Mouse (Mus musculus): ENCODE measurements around the gene Ccdc36. TPM values are rescaled to one million over a fixed set of nuclear protein-coding genes. Genes with fewer than 3 reads are reported as not detected.

Ccdc36 gene
- total RNA-seq (2018; cell fraction: chromatin; rRNA removed): not detected
- total RNA-seq (2018; cell fraction: cytosol; rRNA removed): not detected
- not detected for total RNA-seq (2018; cell fraction: nucleus; rRNA removed)
- not detected in 3 replicates for polyA plus RNA-seq (2018)

- Histone ChIP-seq H3K4me3 (ENCODE audit: inconsistent target) (no peak within 1 kb of the TSS), H3K79me2 (ENCODE audit: inconsistent target) (no peaks in the 10 kb centered on the region), H3K27ac (no peak within 1 kb of the TSS), H3K36me3 (ENCODE audit: inconsistent target) (no peaks in the 10 kb centered on the region)
Observed at GRCm38 (mm10) chr9:108428384-108428783, at the start of gene Ccdc36. Gene Ccdc36, minus strand, starts transcription at chr9:108428484.

GRCm38 (mm10) chr9:108474528-108474927, 46.2 kb upstream of the Ccdc36 start:
- H3K4me3 ChIP-seq (ENCODE audit: inconsistent target): no peak overlapping the region
- no peaks in the 10 kb centered on the region for H3K36me3 ChIP-seq (ENCODE audit: inconsistent target)
- H3K27ac ChIP-seq: no peak overlapping the region
- WGBS (ENCODE audit: missing documents): 40% methylated on average over 1 of the region's 1 CpGs
- no peaks in the 10 kb centered on the region for H3K79me2 ChIP-seq (ENCODE audit: inconsistent target)

- Histone ChIP-seq H3K4me3 (ENCODE audit: inconsistent target) (no peak overlapping the region), H3K27ac (no peak overlapping the region), H3K36me3 (ENCODE audit: inconsistent target) (peaks cover 8% of the 10 kb centered on the region; the same call in 1 of the 2 replicates), H3K79me2 (ENCODE audit: inconsistent target) (no peaks in the 10 kb centered on the region)
- 88% methylated on average over 4 of the region's 4 CpGs for WGBS (ENCODE audit: missing documents)
Observed at GRCm38 (mm10) chr9:108469845-108470244, 41.6 kb upstream of the Ccdc36 start.

DNA sequence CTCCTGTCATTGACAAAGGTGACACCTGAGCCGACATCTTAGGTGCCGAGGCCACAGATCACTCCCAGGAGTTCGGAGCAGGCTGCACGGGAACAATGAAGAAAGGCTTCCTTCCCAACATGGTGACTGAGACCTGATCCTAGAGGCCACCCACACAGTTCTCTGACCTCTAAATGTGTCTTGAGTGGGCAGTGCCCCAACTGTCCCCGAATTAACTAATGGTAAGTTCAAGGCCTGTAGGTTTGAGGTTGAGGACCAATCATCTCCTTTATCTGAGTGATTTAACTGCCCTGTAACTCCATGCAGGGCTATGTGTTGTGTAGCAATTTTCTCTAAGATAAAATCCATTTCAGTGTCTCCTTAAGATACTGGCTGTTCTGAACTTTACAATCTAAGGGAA, 41.1 kb upstream of the Ccdc36 start:
- peaks cover 12% of the 10 kb centered on the region; the same call in 1 of the 2 replicates for H3K36me3 ChIP-seq (ENCODE audit: inconsistent target)
- H3K79me2 ChIP-seq (ENCODE audit: inconsistent target): no peaks in the 10 kb centered on the region
- WGBS (ENCODE audit: missing documents): 90% methylated on average over 5 of the region's 5 CpGs
- H3K4me3 ChIP-seq (ENCODE audit: inconsistent target): no peak overlapping the region
- H3K27ac ChIP-seq: no peak overlapping the region

DNA sequence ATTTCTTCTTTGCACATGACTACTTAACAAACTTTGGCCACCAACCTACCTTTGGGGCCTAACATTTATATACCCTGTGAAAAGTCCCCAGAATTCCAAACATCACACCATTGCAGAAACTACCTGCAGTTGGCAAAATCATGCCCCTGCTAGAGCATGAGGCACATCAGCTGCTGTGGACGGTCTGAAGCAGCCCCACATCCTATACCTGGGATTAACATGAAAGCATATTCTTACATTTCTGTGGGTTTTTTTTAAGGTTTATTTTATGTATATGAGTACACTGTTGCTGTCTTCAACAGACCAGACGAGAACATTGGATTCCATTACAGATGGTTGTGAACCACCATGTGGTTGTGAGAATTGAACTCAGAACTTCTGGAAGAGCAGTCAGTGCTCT, 37.9 kb upstream of the Ccdc36 start:
- Histone ChIP-seq H3K4me3 (ENCODE audit: inconsistent target) (no peak overlapping the region), H3K79me2 (ENCODE audit: inconsistent target) (peaks cover 29% of the 10 kb centered on the region), H3K36me3 (ENCODE audit: inconsistent target) (peaks cover 29% of the 10 kb centered on the region), H3K27ac (no peak overlapping the region)
- 95% methylated on average over 2 of the region's 2 CpGs for WGBS (ENCODE audit: missing documents)

DNA sequence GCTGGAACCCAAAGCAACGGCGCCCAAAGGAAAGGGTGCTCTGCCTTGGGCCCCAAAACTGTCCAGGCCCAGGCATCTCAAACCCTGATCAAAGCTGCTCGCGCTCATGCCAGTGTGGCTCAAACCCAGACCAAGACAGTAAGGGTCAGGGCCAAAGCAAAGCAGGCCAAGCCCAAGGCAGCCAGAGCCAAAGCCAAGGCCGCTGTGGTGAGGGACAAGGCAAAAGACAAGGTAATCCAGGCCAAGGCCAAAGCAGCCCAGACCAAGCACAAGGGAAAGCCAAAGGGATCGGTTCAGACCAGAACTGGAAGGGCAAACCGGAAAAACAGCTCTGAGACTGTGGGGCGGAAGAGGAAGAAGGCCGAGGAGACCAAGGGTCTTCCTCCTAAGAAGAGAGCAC, 35.4 kb upstream of the Ccdc36 start:
- Histone ChIP-seq H3K27ac (no peak overlapping the region), H3K36me3 (ENCODE audit: inconsistent target) (peaks cover 29% of the 10 kb centered on the region), H3K4me3 (ENCODE audit: inconsistent target) (no peak overlapping the region), H3K79me2 (ENCODE audit: inconsistent target) (peaks cover 37% of the 10 kb centered on the region)
- 95% methylated on average over 9 of the region's 9 CpGs for WGBS (ENCODE audit: missing documents)

GRCm38 (mm10) chr9:108462192-108462591, 33.9 kb upstream of the Ccdc36 start:
- peaks cover 37% of the 10 kb centered on the region for H3K79me2 ChIP-seq (ENCODE audit: inconsistent target)
- no peak overlapping the region for H3K4me3 ChIP-seq (ENCODE audit: inconsistent target)
- WGBS (ENCODE audit: missing documents): 98% methylated on average over 10 of the region's 10 CpGs
- no peak overlapping the region for H3K27ac ChIP-seq
- H3K36me3 ChIP-seq (ENCODE audit: inconsistent target): peaks cover 29% of the 10 kb centered on the region

DNA sequence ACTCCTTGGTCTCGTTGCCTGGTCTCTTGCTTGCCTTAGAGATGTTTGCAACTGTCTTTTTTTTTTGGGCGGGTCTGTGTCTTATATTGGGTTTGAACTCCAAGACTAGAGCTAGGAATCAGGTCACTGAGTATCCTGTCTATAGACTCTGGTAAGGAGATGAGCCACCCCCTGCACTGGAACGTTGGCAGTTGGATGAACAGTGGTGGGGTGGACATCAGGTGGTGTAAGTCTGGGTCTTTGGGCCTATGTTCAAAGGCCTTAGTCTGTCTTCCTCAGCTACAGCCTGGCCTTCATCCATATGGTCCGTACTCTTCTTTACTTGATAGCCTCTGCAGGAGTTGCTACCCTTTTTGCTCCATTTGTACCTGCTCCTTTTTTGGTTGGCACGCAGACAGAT, 33.4 kb upstream of the Ccdc36 start:
- no peak overlapping the region for H3K27ac ChIP-seq
- WGBS (ENCODE audit: missing documents): 98% methylated on average over 5 of the region's 5 CpGs

GRCm38 (mm10) chr9:108461181-108461631, 32.9 kb upstream of the Ccdc36 start, which contains the start of gene Klhdc8b:
Gene Klhdc8b, minus strand, starts transcription at chr9:108461581.
- Histone ChIP-seq H3K4me3 (ENCODE audit: inconsistent target) (peak within 1 kb of the TSS; percentile 89), H3K36me3 (ENCODE audit: inconsistent target) (peaks cover 29% of the 10 kb centered on the region), H3K79me2 (ENCODE audit: inconsistent target) (peaks cover 37% of the 10 kb centered on the region), H3K27ac (peak within 1 kb of the TSS; percentile 29; the same call in 1 of the 2 replicates)
- WGBS (ENCODE audit: missing documents): 32% methylated on average over 11 of the region's 11 CpGs

More for the DNA sequence above, 33.4 kb upstream of the Ccdc36 start:
- peaks cover 29% of the 10 kb centered on the region for H3K36me3 ChIP-seq (ENCODE audit: inconsistent target)
- peak overlapping the region; percentile 89 for H3K4me3 ChIP-seq (ENCODE audit: inconsistent target)
- H3K79me2 ChIP-seq (ENCODE audit: inconsistent target): peaks cover 37% of the 10 kb centered on the region

DNA sequence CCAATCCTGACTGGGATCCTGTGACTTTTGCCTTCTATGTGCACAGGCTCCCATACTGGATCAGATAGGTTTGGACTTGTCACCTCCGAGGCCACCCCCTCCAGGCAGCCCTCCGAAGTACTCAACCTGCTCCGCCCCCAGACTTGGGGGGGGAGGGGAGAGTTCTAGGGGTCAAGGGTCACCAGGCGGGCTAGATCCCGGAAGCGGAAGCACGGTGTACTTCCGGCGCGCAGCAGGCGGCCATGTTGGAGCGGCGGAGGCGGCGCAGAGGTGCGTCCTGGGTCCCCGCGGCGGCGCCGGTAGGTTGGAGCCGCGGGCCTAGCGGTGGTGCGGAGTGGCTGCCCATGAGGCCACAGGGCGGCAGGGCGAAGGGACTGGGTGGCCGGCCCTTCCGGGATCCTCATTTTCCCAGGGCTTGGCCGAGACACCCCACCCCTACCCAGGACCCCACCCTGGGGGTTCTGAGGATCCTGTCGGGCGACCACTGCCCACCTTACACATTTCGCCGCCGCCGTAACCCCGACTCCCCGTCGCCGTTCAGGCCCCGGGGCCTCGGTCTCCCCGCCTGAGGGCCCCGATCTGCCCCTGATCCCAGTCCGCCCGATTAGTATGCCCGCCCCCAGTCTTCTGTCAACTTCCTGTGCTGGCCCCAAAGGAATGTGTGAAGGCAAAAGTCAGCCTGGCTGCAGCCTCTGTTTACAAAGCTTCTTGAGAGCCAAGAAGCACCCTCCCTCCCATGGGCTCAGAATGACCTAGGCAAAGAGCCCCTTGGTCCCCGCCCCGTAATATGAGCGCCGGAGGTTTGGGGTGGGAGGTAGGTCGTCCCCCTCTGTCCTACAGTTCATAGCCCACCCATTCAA, 32.3 kb upstream of the Ccdc36 start, which contains the start of gene Ccdc71:
TSS of gene Ccdc71 (plus strand) at position 209 of the 860 bp plus-strand sequence.
- Histone ChIP-seq H3K4me3 (ENCODE audit: inconsistent target) (peak within 1 kb of the TSS; percentile 89), H3K27ac (peak within 1 kb of the TSS; percentile 29; the same call in 1 of the 2 replicates)
- WGBS (ENCODE audit: missing documents): under 1% methylated on average over 39 of the region's 52 CpGs

DNA sequence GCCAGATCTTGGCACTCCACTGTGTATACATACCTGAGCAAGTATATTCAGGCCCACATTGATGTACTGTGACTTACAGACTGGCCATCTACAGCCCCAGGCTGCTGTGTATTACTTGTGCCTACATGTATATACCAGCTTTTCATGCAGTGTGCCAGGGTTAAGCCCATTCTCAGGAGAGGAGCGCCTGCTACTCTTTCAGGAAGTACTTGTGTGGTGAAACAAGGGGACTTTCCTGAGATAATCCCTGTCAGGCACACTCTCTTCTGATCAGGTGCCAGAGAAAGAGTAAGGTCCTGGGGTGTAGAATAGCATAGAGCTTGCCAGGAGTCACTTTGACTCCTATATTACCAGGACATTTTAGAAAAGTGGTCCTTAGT, 31.6 kb upstream of the Ccdc36 start:
- no peak overlapping the region for H3K27ac ChIP-seq
- 92% methylated on average over 1 of the region's 1 CpGs for WGBS (ENCODE audit: missing documents)
- peaks cover 37% of the 10 kb centered on the region for H3K79me2 ChIP-seq (ENCODE audit: inconsistent target)
- H3K36me3 ChIP-seq (ENCODE audit: inconsistent target): peaks cover 22% of the 10 kb centered on the region
- no peak overlapping the region; the same call in 1 of the 2 replicates for H3K4me3 ChIP-seq (ENCODE audit: inconsistent target)

More for the DNA sequence above, 32.3 kb upstream of the Ccdc36 start, which contains the start of gene Ccdc71:
- H3K79me2 ChIP-seq (ENCODE audit: inconsistent target): peaks cover 37% of the 10 kb centered on the region
- H3K36me3 ChIP-seq (ENCODE audit: inconsistent target): peaks cover 28% of the 10 kb centered on the region

DNA sequence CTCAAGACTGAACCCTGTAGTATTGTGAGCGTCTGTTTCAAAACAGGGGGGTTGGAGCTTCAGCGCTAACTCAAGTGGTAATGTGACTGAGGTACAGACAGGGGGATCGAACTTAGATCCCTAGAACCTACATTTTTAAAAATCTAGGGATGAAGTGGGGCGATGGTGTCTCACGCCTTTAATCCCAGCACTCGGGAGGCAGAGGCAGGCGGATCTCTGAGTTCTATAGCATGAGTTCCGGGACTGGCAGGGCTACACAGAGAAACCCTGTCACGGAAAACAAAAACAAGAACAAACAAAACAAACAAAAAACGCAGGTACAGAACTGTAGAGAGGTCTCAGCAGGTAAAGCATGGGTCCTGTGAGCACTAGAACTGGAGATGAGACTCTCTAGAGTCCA, 28.7 kb upstream of the Ccdc36 start:
- peaks cover 15% of the 10 kb centered on the region for H3K79me2 ChIP-seq (ENCODE audit: inconsistent target)
- WGBS (ENCODE audit: missing documents): 95% methylated on average over 10 of the region's 10 CpGs
- no peaks in the 10 kb centered on the region for H3K36me3 ChIP-seq (ENCODE audit: inconsistent target)
- no peak overlapping the region for H3K27ac ChIP-seq
- no peak overlapping the region for H3K4me3 ChIP-seq (ENCODE audit: inconsistent target)

DNA sequence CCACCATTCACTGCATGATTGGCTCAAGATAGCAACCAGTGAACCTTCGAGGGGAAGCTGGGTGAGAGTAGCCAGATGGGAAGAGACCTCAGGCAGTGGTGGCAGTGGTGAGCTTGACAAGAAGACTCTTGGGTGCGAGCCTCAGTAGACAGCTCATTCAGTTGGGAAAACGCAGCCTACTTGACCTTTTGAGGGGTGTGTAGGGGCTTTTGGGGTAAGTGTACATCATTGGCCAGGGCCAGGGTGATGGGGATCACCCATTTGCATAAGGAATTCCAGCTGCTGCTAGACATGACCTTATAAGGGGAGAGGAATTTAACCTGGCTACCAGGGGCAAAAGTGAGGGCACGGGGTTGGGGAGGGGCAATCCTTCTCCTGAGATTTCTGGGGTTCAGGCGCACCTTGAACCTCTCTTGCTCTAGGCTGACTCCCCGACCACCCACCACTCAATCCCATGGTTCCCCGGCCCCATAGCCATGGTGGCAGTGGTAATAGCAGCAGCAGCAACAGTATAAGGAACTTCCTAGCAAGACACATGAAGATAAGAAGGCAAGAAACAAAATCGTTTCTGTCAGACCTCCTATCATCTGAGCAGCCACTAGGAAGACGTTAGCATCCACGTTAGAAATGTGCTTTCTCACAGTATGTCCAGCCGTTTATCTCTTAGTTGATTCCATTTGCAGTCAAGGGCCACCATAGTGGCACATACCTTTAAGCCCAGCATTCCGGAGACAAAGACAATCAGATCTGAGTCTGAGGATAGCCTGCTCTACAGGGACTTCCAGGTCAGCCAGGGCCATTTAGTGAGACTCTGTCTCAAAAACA, 27.7 kb upstream of the Ccdc36 start:
- Histone ChIP-seq H3K27ac (no peak overlapping the region), H3K79me2 (ENCODE audit: inconsistent target) (peaks cover 5% of the 10 kb centered on the region), H3K4me3 (ENCODE audit: inconsistent target) (no peak overlapping the region), H3K36me3 (ENCODE audit: inconsistent target) (no peaks in the 10 kb centered on the region)
- 84% methylated on average over 12 of the region's 12 CpGs for WGBS (ENCODE audit: missing documents)

DNA sequence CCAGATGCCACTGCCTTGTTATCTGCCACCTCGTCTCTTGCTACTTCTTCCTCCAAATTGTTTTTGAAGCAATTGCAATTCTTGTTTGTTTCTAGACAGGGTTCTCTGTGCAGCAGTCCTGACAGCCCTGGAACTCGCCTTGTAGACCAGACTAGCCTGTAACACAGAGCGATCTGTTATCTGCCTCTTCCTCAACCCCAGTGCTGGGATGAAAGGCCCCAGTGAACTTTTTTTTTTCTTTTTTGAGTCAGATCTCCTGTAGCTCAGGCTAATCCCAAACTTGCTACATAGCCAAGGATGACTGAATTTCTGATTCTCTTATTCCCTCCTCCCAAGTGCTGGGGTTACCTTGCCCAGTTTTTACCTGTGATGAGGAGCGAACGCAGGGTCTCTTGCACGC, 26.1 kb upstream of the Ccdc36 start:
- H3K27ac ChIP-seq: no peak overlapping the region
- H3K4me3 ChIP-seq (ENCODE audit: inconsistent target): no peak overlapping the region
- no peaks in the 10 kb centered on the region for H3K36me3 ChIP-seq (ENCODE audit: inconsistent target)
- WGBS (ENCODE audit: missing documents): 95% methylated on average over 6 of the region's 6 CpGs
- H3K79me2 ChIP-seq (ENCODE audit: inconsistent target): no peaks in the 10 kb centered on the region

Measured in macrophage (primary cell).